In genomic region chr13:44865566-44865965, GRCm38 (mm10) we compare ENCODE assay signal across 25 mouse cellular contexts.
A peak's percentile ranks its signal among the peaks of the same experiment; 100 is the strongest.
DNase-seq lines count a peak whose midpoint lies in the region; ATAC-seq and TF ChIP-seq lines count a peak whose summit lies in the region.
"Had no signal": no experiment of that assay in that cellular context is flagged by ENCODE, and none has a peak within 500 bp of the region (broad histone marks: within the 10 kb centered on the region; RNA-seq: fewer than 3 reads in every experiment).

No protein-coding gene starts in this region.

- peaks cover 4% of the 10 kb centered on the region; the same call in 1 of the 2 replicates for H3K4me1 ChIP-seq in heart, adult 2 months (ENCODE audit: control insufficient read depth, insufficient read depth, low read length)
- H3K4me1 ChIP-seq in midbrain, postnatal 0 days (ENCODE audit: insufficient read depth, low read length): peaks cover 2% of the 10 kb centered on the region; the same call in 1 of the 2 replicates
- H3K4me1 ChIP-seq in midbrain, embryonic 14.5 days (ENCODE audit: control insufficient read depth, insufficient read depth, low read length): peaks cover 6% of the 10 kb centered on the region; the same call in 1 of the 2 replicates

- peak; percentile 27; the same call in 1 of the 2 replicates for TF ChIP-seq CTCF in heart, adult 2 months (IDR thresholded peaks at IDR 0.05)
- TF ChIP-seq CTCF in midbrain, postnatal 0 days (IDR thresholded peaks at IDR 0.05): peak; percentile 49

- no peak overlapping the region for H3K9ac ChIP-seq in heart, adult 2 months (ENCODE audit: low read depth, low read length)
- no peak overlapping the region for H3K9ac ChIP-seq in midbrain, postnatal 0 days (replicated peaks; ENCODE audit: low read length, poor library complexity, severe bottlenecking)
- no peak overlapping the region for H3K9ac ChIP-seq in midbrain, embryonic 14.5 days (replicated peaks; ENCODE audit: low read length)
- H3K9ac ChIP-seq: hindbrain, embryonic 14.5 days; neural tube, embryonic 12.5 days; stomach, embryonic 15.5 days had no signal

- WGBS in heart, adult 2 months: 89% methylated on average over 2 of the region's 2 CpGs
- WGBS in midbrain, postnatal 0 days: 88% methylated on average over 2 of the region's 2 CpGs
- WGBS in midbrain, embryonic 14.5 days: 90% methylated on average over 2 of the region's 2 CpGs

- no peaks in the 10 kb centered on the region for H3K27me3 ChIP-seq in heart, adult 2 months (ENCODE audit: control insufficient read depth, insufficient read depth, low read length)
- no peaks in the 10 kb centered on the region for H3K27me3 ChIP-seq in midbrain, postnatal 0 days (ENCODE audit: insufficient read depth, low read length)
- H3K27me3 ChIP-seq in midbrain, embryonic 14.5 days (ENCODE audit: control insufficient read depth, insufficient read depth, low read length): no peaks in the 10 kb centered on the region
- H3K27me3 ChIP-seq: neural tube, embryonic 12.5 days; stomach, embryonic 15.5 days had no signal

- no peak for TF ChIP-seq EP300 in heart, adult 2 months (IDR thresholded peaks at IDR 0.05; ENCODE audit: insufficient read depth, low read depth, low read length)

- intact Hi-C loops in heart, adult 2 months (cut with DNase I): no loop called here

- H3K36me3 ChIP-seq in heart, adult 2 months (ENCODE audit: control insufficient read depth, insufficient read depth, low read length): peaks cover 16% of the 10 kb centered on the region
- H3K36me3 ChIP-seq in midbrain, postnatal 0 days (ENCODE audit: insufficient read depth, low read length): no peaks in the 10 kb centered on the region
- H3K36me3 ChIP-seq in midbrain, embryonic 14.5 days (ENCODE audit: control insufficient read depth, insufficient read depth, low read length): 0 out of 2 replicates have a peak, but pooled peaks cover 4% of the 10 kb centered on the region
- H3K36me3 ChIP-seq: stomach, embryonic 15.5 days had no signal

- ATAC-seq in midbrain, postnatal 0 days (ENCODE audit: low FRiP score): no peak
- no peak for ATAC-seq in midbrain, embryonic 14.5 days (ENCODE audit: low FRiP score, low TSS enrichment)
- ATAC-seq: activated CD4-positive, CD25-positive, alpha-beta regulatory T cell, adult 4 months; forebrain, embryonic 14.5 days; intestine, postnatal 0 days had no signal

- H3K4me2 ChIP-seq in midbrain, postnatal 0 days (ENCODE audit: low read depth, low read length, poor library complexity, severe bottlenecking): no peak overlapping the region
- no peak overlapping the region for H3K4me2 ChIP-seq in midbrain, embryonic 14.5 days (ENCODE audit: low read length)
- H3K4me2 ChIP-seq: hindbrain, embryonic 14.5 days; midbrain, embryonic 11.5 days; neural tube, embryonic 12.5 days; stomach, embryonic 15.5 days had no signal

- no peaks in the 10 kb centered on the region for H3K9me3 ChIP-seq in midbrain, postnatal 0 days (ENCODE audit: low read length)
- H3K9me3 ChIP-seq in midbrain, embryonic 14.5 days (ENCODE audit: control insufficient read depth, low read length): no peaks in the 10 kb centered on the region
- H3K9me3 ChIP-seq: G1E; neural tube, embryonic 12.5 days; stomach, embryonic 15.5 days had no signal

- no peak for DNase-seq in heart, adult 2 months
- no peak for DNase-seq in heart, adult 18-20 months
- no peak for DNase-seq in midbrain, postnatal 0 days (ENCODE audit: low spot score)
- no peak for DNase-seq in midbrain, embryonic 14.5 days
- DNase-seq in induced T-regulatory cell, adult 2 months (ENCODE audit: low read depth): peak; percentile 46
- no peak for DNase-seq in adrenal gland, adult 18-20 months (ENCODE audit: low spot score in 2 of 2)
- DNase-seq in spleen, postnatal 4 days (ENCODE audit: low spot score in 2 of 2): no peak
- DNase-seq: adrenal gland, postnatal 14 days; cerebellum, adult 2 months; cerebellum, postnatal 25 days; embryo, embryonic 11 days; gastrocnemius, postnatal 10 days; heart, postnatal 36 days; kidney, postnatal 4 days; lung, postnatal 10 days; right cerebral cortex, postnatal 14 days; thymus, postnatal 25 days had no signal

- TF ChIP-seq POLR2A in heart, adult 2 months (IDR thresholded peaks at IDR 0.05; ENCODE audit: insufficient read depth, low read depth, low read length): no peak

- no peak overlapping the region for H3K27ac ChIP-seq in heart, adult 2 months
- H3K27ac ChIP-seq in midbrain, postnatal 0 days (ENCODE audit: low read depth, low read length): no peak overlapping the region
- H3K27ac ChIP-seq in midbrain, embryonic 14.5 days (replicated peaks; ENCODE audit: low read depth, low read length): no peak overlapping the region
- H3K27ac ChIP-seq: hindbrain, embryonic 14.5 days; neural tube, embryonic 12.5 days; stomach, embryonic 15.5 days had no signal

- H3K4me3 ChIP-seq in heart, adult 2 months: no peak overlapping the region
- no peak overlapping the region for H3K4me3 ChIP-seq in midbrain, postnatal 0 days (ENCODE audit: low read depth, low read length)
- no peak overlapping the region for H3K4me3 ChIP-seq in midbrain, embryonic 14.5 days (replicated peaks; ENCODE audit: low read depth, low read length)
- H3K4me3 ChIP-seq: neural tube, embryonic 12.5 days; stomach, embryonic 15.5 days had no signal

- H3K79me2 ChIP-seq in heart, adult 2 months (replicated peaks; ENCODE audit: control insufficient read depth, insufficient read depth, low read length): peaks cover 4% of the 10 kb centered on the region
